Mouse (Mus musculus): ENCODE data around the gene 1700025F22Rik.
"Not testable (repeated sequence)": the region's sequence is repeated elsewhere in the genome, so short reads cannot be mapped to it uniquely, and the experiment has no call there.

Gene 1700025F22Rik

DNA sequence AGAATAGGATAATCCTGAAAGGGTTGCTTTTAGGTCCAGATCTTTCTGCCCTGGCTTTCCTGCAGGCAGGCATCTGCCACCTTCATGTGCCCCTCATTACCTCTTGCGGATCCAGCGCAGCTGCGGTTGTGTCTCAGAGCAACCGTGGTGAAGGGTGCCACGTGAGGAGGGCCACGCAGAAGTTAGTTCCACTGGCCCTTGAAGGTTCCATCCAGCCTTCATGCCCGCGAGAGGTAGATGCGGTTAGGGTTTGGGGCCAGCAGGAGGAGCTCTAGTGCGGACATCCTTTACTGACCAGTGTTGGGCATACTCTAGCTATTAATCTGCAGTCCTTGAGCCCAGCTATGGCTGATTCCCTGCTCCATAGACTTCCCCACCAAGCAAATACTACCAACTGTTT is at the start of gene 1700025F22Rik:
Gene 1700025F22Rik (minus strand): TSS at position 149 of the 400 bp plus-strand sequence.
- in situ Hi-C loops (cut with MboI, MseI), result no loop called here

DNA sequence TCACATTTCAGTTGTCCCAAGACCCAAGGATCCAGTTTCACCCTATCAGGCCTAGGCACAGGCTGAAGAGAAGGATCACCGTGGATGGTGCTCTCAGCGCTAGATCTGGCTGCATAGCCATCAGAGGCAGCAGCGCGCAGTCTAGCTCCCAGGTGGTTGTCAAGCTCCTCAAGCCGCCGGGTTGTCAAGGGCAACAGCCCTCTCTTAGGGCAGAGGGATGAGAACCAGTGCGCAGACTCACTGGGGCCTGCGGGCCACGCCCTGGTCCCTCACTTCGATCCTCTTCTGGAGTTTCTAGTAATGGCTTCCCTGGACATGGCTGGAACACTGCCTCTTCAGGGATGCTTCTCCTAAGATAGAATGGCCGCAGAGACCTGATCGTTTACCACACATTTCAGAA is 31.4 kb upstream of the 1700025F22Rik start, which contains the start of gene Ms4a13:
Gene Ms4a13 (minus strand): TSS at position 192 of the 400 bp plus-strand sequence.
- in situ Hi-C loops (cut with MboI, MseI), result no loop called here

DNA sequence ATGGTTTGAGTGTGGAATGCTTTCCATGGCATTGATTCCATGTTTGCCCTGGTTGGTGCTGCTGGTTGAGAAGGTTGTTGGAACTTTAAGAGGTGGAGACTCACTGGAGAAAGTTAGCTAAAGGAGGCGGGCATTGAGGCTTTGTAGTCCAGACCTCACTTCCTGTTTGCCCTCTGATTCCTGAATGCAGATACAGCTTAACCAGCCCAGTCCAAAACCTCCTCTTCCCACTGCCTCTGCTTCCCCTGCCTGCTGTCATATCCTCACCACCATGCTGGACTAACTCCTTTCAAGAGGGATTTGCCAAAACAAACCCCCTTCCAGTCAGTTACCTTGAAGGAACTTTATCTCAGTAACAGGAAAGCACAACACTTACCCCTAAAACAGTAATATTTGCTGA is 27.4 kb upstream of the 1700025F22Rik start:
- in situ Hi-C loops (cut with MboI, MseI), result no loop called here

DNA sequence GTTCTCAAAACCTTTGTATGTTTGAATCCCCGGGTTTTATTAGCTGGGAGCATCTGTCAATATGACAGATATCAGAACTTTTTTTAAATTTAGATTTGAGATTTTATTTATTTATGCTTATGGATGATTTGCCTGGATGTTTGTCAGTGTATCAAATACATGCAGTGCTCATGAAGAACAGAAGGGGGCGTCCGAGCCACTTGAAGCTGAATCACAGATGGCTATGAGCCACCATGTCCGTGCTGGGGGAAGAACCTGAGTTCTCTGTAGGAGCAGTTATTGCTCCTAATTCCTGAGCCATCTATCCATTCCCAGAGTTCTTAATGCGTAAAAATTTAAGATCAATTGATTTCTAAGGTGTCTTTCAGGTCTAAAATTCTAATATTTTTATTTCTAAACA is 19.0 kb upstream of the 1700025F22Rik start:
- in situ Hi-C loops (cut with MboI, MseI), result no loop called here

DNA sequence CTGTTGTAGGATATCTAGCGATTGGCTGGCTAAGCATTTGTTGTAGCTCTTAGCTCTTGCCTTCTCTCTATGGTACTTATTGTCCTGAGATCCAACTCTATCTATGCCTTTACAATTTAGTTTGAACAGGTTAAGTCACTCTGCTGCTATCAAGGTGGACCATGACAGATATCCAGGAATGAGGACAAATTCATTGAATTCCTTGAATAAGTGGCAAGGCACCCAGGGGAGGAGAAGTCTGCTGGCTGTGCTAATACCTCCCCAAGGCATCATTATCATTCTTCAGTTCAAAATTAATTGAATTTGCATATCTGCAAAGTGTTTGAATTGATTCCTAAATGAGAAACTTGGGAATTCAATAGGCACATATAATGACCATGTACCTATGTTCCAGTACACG is 12.3 kb upstream of the 1700025F22Rik start:
- in situ Hi-C loops (cut with MboI, MseI), result no loop called here

DNA sequence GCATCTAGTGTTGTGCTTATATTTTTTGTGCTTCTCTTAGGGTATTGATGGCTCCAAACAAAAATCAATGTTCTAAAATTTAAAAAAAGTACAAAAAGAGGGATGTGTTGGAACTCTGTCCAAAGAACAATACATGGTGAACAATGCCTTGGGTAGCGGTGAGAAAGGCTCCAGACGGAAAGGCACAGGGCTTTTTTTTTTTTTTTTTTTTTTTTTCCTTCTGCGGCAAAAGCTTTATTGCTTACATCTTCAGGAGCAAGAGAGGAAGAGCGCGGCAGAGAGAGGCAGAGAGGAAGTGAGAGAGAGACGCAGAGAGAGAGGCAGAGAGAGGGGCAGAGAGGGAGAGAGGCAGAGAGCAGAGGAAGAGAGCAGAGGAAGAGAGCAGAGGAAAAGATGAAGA is 7.2 kb downstream of the 1700025F22Rik start:
- in situ Hi-C loops (cut with MboI, MseI), result not testable (repeated sequence)

DNA sequence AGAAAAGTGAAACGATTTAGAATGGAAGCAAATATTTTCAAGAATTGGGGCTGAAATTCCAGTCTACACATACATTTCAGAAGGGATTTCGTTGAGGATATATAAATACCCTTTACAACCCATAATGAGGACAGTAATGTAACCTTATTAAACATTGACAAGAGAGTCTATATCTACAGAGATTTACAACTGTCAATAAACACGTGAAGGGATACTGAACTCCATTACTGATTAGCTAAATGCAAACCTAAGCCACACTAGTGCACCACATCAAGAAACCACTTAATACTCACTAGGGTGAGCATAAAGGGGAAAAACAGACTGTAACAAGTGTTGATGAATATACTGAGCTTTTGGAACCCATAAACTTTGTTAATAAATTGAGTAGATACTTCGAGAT is 29.8 kb downstream of the 1700025F22Rik start:
- in situ Hi-C loops (cut with MboI, MseI), result no loop called here

DNA sequence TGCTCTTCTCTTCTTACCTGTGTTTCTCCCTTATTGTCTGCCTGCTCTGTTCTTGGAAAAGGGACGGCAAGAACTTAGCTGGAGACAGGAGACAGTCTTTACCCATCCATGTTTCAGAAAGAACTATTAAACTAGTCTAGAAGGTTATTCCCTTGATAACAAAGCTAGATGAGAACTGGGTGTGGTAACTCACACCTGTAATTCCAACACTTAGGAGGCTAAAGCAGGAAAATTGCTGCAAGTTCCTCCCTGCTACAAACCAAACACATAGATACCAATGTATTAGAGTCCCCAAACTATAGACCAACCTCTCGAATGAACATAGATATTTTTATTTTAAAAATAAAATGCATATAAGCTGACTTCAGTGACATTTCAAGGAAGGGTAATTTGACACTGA is 30.3 kb downstream of the 1700025F22Rik start:
- in situ Hi-C loops (cut with MboI, MseI), result no loop called here

DNA sequence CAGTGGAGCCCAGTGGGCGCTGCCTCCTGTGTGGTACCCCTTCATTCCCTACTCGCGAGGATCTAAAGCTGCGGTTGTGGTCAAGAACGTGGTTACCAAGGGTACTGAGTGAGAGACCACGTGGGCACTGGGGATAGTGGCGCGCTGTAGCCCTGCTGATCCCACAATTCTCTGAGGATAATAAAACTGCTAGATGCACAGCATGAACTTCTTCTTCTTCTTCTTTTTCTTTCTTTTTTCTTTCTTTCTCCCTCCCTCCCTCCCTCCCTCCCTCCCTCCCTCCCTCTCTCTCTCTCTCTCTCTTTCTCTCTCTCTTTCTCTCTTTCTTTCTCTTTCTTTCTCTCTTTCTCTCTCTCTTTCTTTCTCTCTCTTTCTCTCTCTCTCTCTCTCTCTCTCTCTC is 34.3 kb downstream of the 1700025F22Rik start, which contains the start of gene 1700017D01Rik:
Gene 1700017D01Rik (minus strand): TSS at position 101 of the 400 bp plus-strand sequence.
- in situ Hi-C loops (cut with MboI, MseI), result not testable (repeated sequence)

DNA sequence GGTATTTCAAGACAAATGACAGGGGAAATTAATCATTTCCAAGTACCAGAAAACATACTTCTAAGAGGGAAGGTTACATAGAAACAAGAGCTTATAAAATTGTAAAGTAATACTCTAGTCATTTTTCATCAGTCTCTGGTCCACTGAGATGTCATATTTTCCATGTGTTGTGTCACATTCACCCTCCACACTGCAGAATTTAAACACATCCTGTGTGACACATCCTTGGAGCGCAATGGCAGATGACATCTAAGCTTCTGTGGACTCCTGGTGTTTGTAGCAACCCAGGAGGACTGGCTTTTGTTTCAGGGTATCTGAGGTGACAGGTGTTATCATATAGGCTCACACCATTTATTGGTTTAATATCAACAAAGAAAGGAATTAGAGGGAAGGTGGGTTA is 35.4 kb downstream of the 1700025F22Rik start:
- in situ Hi-C loops (cut with MboI, MseI), result loop anchor here (10.0 kb wide), 1 partner anchor 85 kb away; no protein-coding TSS in a partner anchor

DNA sequence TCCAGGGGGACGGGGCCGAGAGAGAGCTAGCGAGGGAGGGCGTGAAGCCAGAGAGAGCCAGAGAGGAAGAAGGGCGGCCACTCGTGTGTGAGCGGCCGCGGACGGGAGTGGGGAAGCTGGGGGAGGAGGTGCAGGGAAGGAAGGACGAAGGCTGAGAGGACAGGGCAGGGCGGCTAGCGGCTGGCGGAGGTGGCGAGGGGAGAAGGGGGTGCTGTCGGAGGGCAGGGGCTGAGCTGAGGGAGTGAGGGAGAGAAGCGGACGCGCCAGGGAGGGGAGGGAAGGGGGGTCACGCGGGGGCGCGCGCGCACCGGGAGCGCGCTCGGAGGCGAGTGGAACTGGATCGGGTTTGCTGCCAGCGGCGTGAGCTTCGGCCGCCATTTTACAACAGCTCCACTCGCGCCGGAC is 44.1 kb downstream of the 1700025F22Rik start:
- in situ Hi-C loops (cut with MboI, MseI), result loop anchor here (10.0 kb wide), 1 partner anchor 76 kb away; no protein-coding TSS in a partner anchor

DNA sequence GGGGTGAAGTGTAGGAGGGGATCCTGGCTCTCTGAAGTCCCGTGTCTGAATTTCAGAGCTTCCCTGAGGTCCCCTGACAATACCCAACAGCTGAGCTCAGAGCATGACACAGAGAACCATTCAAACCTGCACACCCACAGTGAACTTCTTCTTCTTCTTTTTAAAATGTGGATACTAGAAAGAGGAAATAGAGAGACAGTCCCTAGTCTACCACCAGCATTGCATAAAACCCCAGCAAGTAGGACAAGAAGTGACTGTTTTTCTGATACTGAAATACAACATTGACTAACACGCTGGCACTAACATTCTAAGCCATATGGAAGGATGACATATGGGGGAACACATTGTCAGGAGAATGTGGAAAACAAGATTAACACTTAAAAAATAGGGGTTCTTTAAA is 45.8 kb downstream of the 1700025F22Rik start:
- in situ Hi-C loops (cut with MboI, MseI), result no loop called here

DNA sequence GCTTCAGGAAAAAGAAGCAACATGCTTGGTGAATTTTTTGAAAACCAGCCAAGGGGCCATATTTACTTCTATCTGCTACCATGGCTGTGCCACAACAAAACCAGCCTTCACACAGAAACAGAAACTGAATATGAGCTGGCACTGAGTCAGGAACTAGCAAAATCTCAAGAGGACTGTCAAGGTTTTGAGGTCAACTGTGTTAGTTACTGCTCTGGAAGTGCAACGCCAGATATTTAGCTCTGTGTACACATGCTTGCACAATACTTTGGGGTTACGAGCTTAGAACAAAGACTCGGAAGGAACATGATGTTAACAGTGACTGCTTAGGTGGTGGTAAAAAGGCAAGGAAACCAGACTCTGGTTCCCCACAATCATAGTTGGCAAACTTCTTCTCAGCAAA is 57.4 kb downstream of the 1700025F22Rik start:
- in situ Hi-C loops (cut with MboI, MseI), result no loop called here

DNA sequence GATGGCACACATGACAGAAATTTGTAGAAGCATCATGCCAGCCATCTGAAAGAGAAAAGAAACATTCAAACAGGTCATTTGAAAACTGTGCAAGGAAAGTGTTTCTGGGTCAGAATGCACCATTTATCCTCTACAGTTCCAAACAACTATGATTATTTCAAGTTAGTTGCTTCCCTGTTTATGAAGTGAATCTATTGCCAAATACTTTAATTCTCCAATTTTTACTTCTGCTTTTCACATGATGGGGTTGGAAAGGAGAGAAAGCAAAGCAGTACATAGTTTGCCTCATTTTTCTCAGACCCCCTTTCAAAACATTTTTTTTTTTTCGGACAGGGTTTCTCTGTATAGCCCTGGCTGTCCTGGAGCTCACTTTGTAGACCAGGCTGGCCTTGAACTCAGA is 63.2 kb downstream of the 1700025F22Rik start:
- in situ Hi-C loops (cut with MboI, MseI), result no loop called here

DNA sequence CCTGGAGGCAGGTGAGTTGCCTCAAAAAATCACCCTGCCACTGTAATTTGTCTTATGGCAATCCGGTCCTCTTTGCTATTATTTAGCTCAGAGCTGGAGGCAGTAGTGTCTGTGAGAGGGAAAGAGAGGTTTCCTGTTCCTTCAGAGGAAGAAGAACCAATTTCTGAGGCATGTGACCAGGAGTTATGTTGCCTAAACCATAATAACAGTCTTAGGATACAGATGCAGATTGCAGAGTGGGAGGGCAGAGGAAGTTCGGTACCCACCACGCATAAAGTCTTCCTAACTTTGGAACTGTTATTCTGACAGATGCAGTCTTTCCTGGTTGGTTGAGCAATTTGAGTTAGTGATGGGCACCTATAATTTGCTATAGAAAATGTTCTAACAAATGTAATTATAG is 66.7 kb downstream of the 1700025F22Rik start:
- in situ Hi-C loops (cut with MboI, MseI), result no loop called here

DNA sequence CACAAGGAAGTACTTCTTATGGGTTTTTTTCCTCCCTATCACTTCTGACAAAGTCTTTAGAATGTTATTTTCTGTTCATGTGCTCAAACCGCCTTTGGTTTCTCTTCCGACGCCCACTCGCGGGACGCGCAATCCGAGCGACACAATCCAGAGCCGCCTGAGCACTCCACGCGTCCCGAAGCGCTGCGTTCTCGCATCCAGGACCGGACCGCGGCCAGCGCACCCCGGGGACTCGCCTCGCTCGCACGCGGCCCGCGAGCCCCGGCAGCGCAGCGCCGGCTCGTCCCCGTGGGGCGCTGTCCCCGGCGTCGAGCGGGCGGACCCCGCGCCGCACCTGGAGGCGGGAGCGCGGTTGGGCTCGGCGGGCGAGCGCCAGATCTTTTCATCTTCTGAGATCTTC is 73.0 kb downstream of the 1700025F22Rik start:
- in situ Hi-C loops (cut with MboI, MseI), result not testable (repeated sequence)

Data from regulatory T cell (primary cell).